Mouse (Mus musculus) stomach, embryonic 14.5 days (tissue): ENCODE results near the gene Nr6a1. TPM values are rescaled to one million over a fixed set of nuclear protein-coding genes. Genes with fewer than 3 reads are reported as not detected.

ENCODE experiments used
- ATAC-seq: fragments of 200-750 bp; cut with Nextera tagmentation; 2 replicates; pipeline ENCODE4 v1.8.0; 2017; ENCODE audit warnings: low read depth, moderate TSS enrichment; ENCODE audit not compliant: insufficient number of reproducible peaks, insufficient read depth, low FRiP score
- H3K27ac ChIP-seq: fragments of 300-500 bp; sonication (generic); 2 replicates; pipeline ENCODE4 v1.5.1; 2014; ENCODE audit warnings: mild to moderate bottlenecking, low read length, moderate library complexity, mixed read lengths
- H3K27me3 ChIP-seq: fragments of 300-500 bp; sonication (generic); 2 replicates; pipeline ENCODE4 v1.6.1; 2014; ENCODE audit warnings: low read length, control low read depth, mixed read lengths; ENCODE audit not compliant: control insufficient read depth, insufficient read depth
- H3K36me3 ChIP-seq: fragments of 300-500 bp; sonication (generic); 2 replicates; pipeline ENCODE4 v1.6.1; 2014; ENCODE audit warnings: mild to moderate bottlenecking, control low read depth, low read length, moderate library complexity, mixed read lengths; ENCODE audit not compliant: control insufficient read depth, insufficient read depth
- H3K4me1 ChIP-seq: fragments of 300-500 bp; sonication (generic); 2 replicates; pipeline ENCODE4 v1.6.1; 2014; ENCODE audit warnings: low read length, control low read depth, mixed read lengths; ENCODE audit not compliant: control insufficient read depth, insufficient read depth
- H3K4me2 ChIP-seq: fragments of 300-500 bp; sonication (generic); replicated peaks from 2 replicates; pipeline ENCODE4 v1.6.1; 2014; ENCODE audit warnings: low read depth, low read length, control low read depth
- H3K4me3 ChIP-seq: fragments of 300-500 bp; sonication (generic); 2 replicates; pipeline ENCODE4 v1.5.1; 2014; ENCODE audit warnings: low read depth, low read length, control low read depth
- H3K9ac ChIP-seq: fragments of 300-500 bp; sonication (generic); replicated peaks from 2 replicates; pipeline ENCODE4 v1.6.1; 2014; ENCODE audit warnings: low read depth, mild to moderate bottlenecking, control low read depth, low read length, moderate library complexity, mixed read lengths
- H3K9me3 ChIP-seq: fragments of 300-500 bp; sonication (generic); 2 replicates; pipeline ENCODE4 v1.6.1; 2016; ENCODE audit warnings: low read depth, low read length, control low read depth; ENCODE audit not compliant: control insufficient read depth
- WGBS: fragments of 180-500 bp; shearing (Covaris S2); extraction: QIAGEN DNeasy Blood & Tissue Kit; methylation state at CpG from one replicate; pipeline ENCODE4 v1.1.7; 2014; 5-methylcytosine and 5-hydroxymethylcytosine counted together
- polyA plus RNA-seq: library from polyadenylated mRNA; unstranded; fragments of >200 nt; fragmentation: Nextera tagmentation; extraction: Ambion mirVana; gene quantifications from 2 replicates; pipeline ENCODE4 v1.2.1, GENCODE M21; 2014

The Nr6a1 gene
- polyA plus RNA-seq, 1 experiment from 2014 or later: 2.6 TPM

DNA sequence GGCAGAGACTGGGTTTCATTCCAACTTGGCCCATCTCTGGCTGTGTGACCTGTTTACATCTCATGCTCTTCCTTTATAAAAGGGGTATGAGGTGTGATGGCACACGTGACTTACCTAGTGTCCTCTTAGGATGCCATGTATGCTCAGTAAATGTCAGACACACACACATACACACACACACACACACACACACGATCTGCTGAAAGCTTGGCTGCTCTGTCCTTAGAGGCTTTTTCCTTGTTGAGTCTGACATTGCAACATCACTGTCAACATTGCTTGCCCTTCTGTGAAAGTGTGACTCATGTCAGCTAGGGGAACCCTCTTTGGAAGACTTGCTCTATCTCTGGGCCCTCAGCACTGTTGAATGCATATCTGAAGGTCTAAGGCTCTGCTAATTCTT lies 210.1 kb downstream of the Nr6a1 start:
- Histone ChIP-seq H3K4me1 (no peaks in the 10 kb centered on the region), H3K36me3 (no peaks in the 10 kb centered on the region), H3K27ac (no peak overlapping the region), H3K9ac (no peak overlapping the region), H3K27me3 (peaks cover 17% of the 10 kb centered on the region), H3K4me2 (no peak overlapping the region), H3K4me3 (no peak overlapping the region), H3K9me3 (no peaks in the 10 kb centered on the region)
- no peak for ATAC-seq
- 69% methylated on average over 2 of the region's 2 CpGs for WGBS

DNA sequence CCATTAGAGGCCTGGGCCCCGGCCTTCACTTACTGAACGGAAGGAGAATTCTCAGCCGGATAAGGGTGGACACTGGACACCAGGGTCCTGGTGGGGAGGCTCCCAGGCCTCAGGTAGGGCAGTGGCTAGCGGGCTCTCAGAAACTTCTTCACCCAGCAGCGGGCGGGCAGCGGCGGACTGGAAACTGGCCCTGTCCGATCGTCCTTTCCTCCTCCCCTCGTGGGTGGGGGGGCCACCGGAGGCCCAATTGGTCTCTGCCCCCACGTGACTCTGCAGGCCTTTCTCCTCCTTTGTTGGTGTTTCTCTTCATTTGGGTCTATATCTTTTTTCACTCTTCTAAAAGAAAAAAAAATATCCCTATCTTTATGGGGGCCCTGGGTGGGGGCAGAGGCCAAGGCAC lies 213.2 kb downstream of the Nr6a1 start, which contains the start of gene Nr5a1:
TSS of gene Nr5a1 (minus strand) at position 219 of the 400 bp plus-strand sequence.
- no peaks in the 10 kb centered on the region for H3K36me3 ChIP-seq
- ATAC-seq: no peak
- no peak within 1 kb of the TSS for H3K9ac ChIP-seq
- no peak within 1 kb of the TSS for H3K27ac ChIP-seq
- peaks cover 25% of the 10 kb centered on the region for H3K27me3 ChIP-seq
- peaks cover 8% of the 10 kb centered on the region; the same call in 1 of the 2 replicates for H3K4me1 ChIP-seq
- WGBS: 88% methylated on average over 13 of the region's 13 CpGs
- H3K4me3 ChIP-seq: no peak within 1 kb of the TSS
- no peak within 1 kb of the TSS for H3K4me2 ChIP-seq
- no peaks in the 10 kb centered on the region for H3K9me3 ChIP-seq

DNA sequence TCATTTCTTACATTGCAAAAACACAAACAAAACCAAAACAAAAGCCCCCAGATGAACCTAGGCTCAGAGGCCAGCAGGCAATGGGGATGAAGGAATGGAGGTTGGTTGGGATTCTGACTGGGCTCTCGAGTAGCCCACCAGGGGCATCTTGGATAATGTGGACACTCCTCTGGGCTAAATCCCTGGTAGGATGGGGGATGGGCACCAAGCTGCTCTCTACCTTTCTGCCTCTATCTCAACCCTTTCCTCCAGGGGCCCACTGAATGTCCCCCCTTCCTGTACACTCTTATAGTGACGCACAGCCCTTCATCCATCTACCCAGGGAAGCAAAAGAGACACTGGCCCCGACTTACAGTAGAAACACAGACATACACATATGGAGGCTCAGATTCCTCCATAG lies 213.9 kb downstream of the Nr6a1 start:
- H3K4me2 ChIP-seq: no peak overlapping the region
- 67% methylated on average over 3 of the region's 3 CpGs for WGBS
- H3K9me3 ChIP-seq: no peaks in the 10 kb centered on the region
- H3K27ac ChIP-seq: no peak overlapping the region
- H3K4me3 ChIP-seq: no peak overlapping the region
- ATAC-seq: no peak
- peaks cover 31% of the 10 kb centered on the region for H3K27me3 ChIP-seq
- H3K9ac ChIP-seq: no peak overlapping the region
- H3K4me1 ChIP-seq: peaks cover 8% of the 10 kb centered on the region; the same call in 1 of the 2 replicates
- H3K36me3 ChIP-seq: no peaks in the 10 kb centered on the region

GRCm38 (mm10) chr2:38712769-38713125 lies 214.7 kb downstream of the Nr6a1 start:
- H3K4me2 ChIP-seq: no peak overlapping the region
- no peaks in the 10 kb centered on the region for H3K9me3 ChIP-seq
- H3K36me3 ChIP-seq: no peaks in the 10 kb centered on the region
- H3K4me1 ChIP-seq: peaks cover 8% of the 10 kb centered on the region; the same call in 1 of the 2 replicates
- no peak overlapping the region for H3K4me3 ChIP-seq
- H3K9ac ChIP-seq: no peak overlapping the region
- no peak overlapping the region for H3K27ac ChIP-seq
- 42% methylated on average over 11 of the region's 11 CpGs for whole genome bisulfite sequencing
- peaks cover 36% of the 10 kb centered on the region for H3K27me3 ChIP-seq
- no peak for ATAC-seq

GRCm38 (mm10) chr2:38712076-38712768 lies 215.3 kb downstream of the Nr6a1 start:
- peaks cover 8% of the 10 kb centered on the region; the same call in 1 of the 2 replicates for H3K4me1 ChIP-seq
- no peaks in the 10 kb centered on the region for H3K36me3 ChIP-seq
- H3K9me3 ChIP-seq: no peaks in the 10 kb centered on the region
- peak overlapping the region; percentile 37 for H3K4me2 ChIP-seq
- H3K27ac ChIP-seq: no peak overlapping the region
- no peak for ATAC-seq
- peaks cover 39% of the 10 kb centered on the region for H3K27me3 ChIP-seq
- peak overlapping the region; percentile 23 for H3K4me3 ChIP-seq
- H3K9ac ChIP-seq: no peak overlapping the region
- 6% methylated on average over 49 of the region's 58 CpGs for WGBS

DNA sequence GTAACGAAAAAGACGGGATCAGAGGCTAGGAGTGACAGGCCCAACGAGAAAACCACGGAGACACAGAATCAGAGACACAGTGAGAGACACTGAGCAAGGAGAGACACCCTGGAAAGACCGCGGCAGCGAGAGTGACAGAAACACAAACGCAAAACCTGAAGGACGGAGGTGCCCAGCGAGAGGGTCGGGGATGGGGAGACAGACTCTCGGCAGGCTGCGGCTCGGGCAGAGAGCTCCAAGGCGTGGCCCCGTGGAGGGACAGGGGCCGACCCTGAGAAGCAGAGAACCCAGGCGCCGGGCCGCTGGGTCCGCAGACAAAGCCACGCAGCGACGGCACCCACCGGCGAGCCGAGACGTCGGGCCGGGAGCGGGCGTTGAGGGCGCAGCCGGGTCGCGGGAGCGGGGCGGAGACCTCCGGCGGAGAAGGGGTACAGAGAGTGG lies 216.0 kb downstream of the Nr6a1 start:
- Histone ChIP-seq H3K36me3 (no peaks in the 10 kb centered on the region), H3K9me3 (no peaks in the 10 kb centered on the region), H3K4me3 (peak overlapping the region; percentile 23), H3K27me3 (peaks cover 45% of the 10 kb centered on the region), H3K27ac (no peak overlapping the region), H3K4me2 (peak overlapping the region; percentile 37), H3K9ac (no peak overlapping the region), H3K4me1 (peaks cover 8% of the 10 kb centered on the region; the same call in 1 of the 2 replicates)
- WGBS: 1% methylated on average over 33 of the region's 40 CpGs
- ATAC-seq: no peak

- no peak for ATAC-seq
- Histone ChIP-seq H3K9me3 (no peaks in the 10 kb centered on the region), H3K9ac (no peak overlapping the region), H3K4me2 (peak overlapping the region; percentile 34), H3K27ac (no peak overlapping the region), H3K4me3 (peak overlapping the region; percentile 14), H3K27me3 (peaks cover 52% of the 10 kb centered on the region), H3K36me3 (no peaks in the 10 kb centered on the region), H3K4me1 (peaks cover 8% of the 10 kb centered on the region; the same call in 1 of the 2 replicates)
- WGBS: 2% methylated on average over 75 of the region's 75 CpGs
Measured at GRCm38 (mm10) chr2:38710304-38711241, 216.9 kb downstream of the Nr6a1 start.

DNA sequence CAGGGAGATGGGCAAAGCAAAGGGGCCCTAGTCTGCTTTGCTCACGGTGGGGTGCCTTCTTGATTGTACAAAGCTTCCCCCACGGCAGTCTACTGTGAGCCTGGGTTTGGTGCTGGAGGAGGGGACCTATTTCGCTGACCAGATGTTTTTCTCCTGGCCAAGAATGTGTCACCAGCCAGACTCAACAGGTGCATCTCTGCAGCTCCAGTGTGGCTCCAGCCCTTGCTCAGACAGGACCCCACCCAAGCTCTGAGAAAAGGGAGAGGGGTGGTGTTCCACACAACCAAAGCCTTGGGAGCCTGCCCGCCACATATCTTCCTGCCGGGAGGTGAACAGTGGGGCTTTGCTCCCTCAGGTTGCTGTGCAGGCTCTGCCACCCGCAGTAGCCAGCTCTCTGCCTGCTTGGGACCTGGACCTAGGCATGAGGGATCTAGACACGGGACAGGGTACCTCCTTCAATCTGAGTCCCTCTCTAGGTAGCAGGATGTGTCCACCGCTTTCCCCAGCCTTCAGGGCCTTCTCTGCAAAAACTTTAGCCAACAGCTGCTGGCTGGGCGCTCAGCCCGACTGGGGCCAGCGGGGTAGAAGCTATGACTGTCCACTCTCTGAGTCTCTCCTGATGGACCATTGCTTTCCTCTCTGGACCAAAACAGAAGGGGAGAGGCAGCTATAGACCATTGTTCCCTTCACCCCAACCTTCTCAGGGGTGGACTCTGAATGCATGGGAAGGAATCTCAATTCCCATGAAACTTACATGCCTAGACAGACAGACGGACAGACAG lies 218.4 kb downstream of the Nr6a1 start:
- Histone ChIP-seq H3K4me3 (no peak overlapping the region), H3K36me3 (no peaks in the 10 kb centered on the region), H3K4me2 (no peak overlapping the region), H3K27me3 (peaks cover 50% of the 10 kb centered on the region), H3K9ac (no peak overlapping the region), H3K9me3 (no peaks in the 10 kb centered on the region), H3K27ac (no peak overlapping the region), H3K4me1 (peaks cover 8% of the 10 kb centered on the region; the same call in 1 of the 2 replicates)
- no peak for ATAC-seq
- WGBS: 24% methylated on average over 12 of the region's 12 CpGs
